Mouse (Mus musculus) frontal cortex, postnatal 14 days (tissue): ENCODE measurements around the gene Mzt1.
"Not testable (repeated sequence)": the region's sequence is repeated elsewhere in the genome, so short reads cannot be mapped to it uniquely, and the experiment has no call there.

ENCODE experiments used
- DNase-seq, 2 experiments: peaks; one replicate each; pipeline ENCODE4 v3.0.0; 2022; ENCODE audit warnings: low spot score in 2 of 2

Gene Mzt1

DNA sequence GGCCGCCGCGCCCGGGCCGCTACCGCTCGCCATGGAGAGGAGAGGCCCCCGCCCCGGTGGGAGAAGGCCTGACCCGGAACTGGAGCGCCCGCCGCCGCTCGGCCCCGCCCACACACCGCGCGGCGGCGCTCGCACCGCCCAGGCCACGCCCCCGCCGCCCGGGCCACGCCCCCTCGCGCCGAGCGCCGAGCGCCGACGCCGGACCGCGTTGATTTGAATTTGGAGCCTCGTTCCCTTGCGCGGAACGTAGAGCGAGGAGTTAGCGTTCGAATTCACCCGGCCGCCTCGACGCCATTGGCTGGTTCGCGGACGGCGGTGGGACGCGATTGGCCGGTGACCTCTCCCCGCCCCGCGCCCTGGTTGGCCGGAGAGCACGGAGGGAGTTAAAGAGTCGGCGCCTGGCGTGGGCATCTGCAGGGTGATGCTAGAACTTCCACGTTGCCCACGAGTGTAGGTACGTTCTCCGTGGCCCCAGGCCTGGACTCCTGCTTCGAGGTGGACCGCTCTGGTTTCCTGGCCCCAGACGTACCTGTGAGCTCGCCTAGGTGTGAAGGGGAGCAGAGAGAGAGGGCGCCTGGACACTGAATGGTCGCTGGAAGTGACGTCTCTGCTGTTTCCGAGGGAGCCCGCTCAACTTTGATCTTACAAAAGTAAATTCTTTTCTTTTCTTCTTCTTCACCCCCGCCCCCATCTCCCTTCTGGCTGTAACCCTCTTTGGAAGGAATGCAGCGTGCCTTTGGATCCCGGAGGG is at the start of gene Mzt1, which contains the start of gene Bora:
Gene Mzt1 (minus strand): TSS at position 104 of the 751 bp plus-strand sequence.
Gene Bora (plus strand): TSS at position 192 of the 751 bp plus-strand sequence.
- DNase-seq, result peak; percentile 88 to 90

DNA sequence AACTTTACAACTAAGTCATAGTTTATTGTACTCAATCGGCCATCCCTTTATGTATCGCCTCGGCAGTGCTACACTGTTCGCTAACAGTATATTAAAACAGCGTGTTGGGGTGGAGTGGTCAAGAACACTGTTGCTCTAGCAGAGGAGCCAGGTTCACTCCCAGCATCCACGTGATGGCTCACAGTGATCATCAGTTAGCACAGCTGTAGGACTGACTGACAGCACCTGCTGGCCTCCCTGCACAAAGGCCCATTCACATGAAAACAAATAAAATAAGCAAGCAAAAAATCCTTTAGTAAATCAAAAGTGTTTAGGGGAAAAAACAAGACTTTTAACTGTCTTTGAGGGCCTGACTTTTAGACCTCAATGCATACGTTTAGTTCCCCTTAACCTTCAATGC is 43.0 kb upstream of the Mzt1 start:
- no peak for DNase-seq

DNA sequence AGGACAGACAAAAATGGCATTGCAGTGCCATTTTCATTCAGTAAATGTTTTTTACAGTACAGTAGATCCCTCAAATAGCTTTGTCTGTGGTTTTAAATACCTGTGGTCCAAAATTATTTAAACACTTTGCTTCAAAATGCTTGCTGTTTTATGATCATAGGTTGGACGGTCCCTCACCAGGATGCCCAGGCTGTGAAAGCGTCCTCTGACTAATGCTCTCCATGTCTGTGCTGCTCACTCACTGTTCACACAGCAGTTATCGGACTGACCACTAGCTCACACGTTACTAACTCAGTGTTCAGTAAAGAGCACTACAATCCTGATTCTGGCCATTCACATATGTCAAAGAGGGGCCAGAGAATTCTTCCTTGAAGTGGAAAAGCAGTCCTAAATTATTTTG is 25.2 kb upstream of the Mzt1 start:
- DNase-seq, result no peak

DNA sequence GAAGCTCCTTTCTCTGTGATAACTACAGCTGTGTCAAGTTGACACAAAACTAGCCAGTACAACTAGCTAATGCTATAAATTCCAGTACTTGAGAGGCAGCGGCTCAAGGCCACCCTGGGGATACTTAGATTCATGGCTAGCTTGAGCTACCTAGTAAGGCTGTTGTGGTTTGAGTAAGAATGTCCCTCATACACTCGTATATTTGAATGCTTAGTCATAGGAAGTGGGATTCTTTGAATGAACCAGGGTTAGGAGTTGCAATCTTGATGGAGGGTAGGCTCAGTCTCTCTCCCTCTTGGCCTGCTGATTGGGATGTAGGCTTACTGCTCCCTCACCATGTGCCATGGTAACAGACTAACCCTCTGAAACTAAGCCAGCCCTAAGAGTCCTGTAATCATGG is 17.2 kb upstream of the Mzt1 start:
- no peak for DNase-seq

DNA sequence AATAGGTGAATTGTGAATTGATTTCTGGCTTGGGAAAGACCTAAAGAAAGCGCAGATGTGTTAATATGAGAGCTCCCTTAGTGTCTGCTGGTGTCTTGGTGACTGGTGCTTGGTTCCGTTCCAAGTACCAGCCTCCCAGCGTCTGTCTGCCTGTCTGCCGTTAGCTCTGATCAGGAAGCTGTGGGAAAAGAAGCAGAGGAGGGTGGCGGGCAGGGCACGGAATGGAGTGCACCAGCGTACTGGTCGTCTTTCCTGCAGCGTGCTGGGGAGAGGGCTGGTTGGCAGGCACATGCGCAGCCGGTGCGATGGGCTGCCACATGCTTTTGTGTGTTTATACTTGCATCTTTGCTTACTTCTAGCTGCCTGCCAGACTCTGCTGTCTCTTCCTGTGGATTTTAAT is 14.7 kb upstream of the Mzt1 start:
- DNase-seq, result no peak

DNA sequence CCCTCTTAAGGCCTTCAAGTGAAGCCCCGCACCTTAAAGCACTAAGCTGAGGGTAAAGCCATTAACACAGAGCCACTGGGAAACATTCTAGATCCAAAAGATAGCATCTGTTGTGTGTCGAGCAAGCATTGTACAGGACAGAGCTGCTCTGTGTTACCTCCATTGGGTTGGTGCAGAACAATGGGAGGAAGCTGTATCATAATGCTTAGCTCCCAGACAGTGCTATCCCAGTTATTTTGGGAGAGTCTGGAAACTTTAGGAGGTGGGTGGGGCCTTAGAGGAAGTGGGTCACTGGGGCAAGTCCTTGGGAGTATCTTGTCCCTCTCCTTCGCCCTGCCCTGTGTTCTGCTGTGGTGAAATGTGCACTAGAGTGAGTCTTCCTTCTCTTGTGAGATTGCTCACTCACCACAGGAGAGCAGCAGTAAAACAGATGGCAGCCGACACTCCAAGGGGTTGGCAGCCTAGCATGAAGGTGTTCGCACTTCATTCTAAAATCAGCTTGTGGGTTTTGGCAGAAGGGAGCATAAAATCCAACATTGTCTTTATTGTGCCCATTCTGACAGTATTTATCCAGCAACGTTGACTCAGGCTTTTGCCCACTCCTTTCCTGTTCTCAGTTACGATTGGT is 13.1 kb upstream of the Mzt1 start:
- no peak for DNase-seq

DNA sequence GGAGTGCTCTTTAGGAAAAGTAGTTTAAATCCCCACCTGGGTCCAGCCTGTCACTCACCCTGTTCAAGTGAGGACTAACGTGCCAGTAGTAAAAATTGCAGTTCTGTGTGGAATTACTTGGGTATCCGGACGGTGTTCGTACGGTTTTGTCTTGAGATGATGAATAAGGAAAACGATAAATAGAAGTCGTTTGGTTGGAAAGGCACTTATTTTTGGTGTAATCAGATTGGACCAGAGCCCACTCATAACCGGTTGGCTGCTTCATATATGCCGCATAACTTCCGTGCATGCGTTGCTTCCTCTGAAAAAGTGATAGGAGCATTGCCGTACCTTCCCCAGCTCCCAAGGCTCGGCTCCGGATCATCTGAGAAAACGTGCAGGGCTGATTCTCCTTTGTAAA is 848 bp upstream of the Mzt1 start:
- no peak for DNase-seq

DNA sequence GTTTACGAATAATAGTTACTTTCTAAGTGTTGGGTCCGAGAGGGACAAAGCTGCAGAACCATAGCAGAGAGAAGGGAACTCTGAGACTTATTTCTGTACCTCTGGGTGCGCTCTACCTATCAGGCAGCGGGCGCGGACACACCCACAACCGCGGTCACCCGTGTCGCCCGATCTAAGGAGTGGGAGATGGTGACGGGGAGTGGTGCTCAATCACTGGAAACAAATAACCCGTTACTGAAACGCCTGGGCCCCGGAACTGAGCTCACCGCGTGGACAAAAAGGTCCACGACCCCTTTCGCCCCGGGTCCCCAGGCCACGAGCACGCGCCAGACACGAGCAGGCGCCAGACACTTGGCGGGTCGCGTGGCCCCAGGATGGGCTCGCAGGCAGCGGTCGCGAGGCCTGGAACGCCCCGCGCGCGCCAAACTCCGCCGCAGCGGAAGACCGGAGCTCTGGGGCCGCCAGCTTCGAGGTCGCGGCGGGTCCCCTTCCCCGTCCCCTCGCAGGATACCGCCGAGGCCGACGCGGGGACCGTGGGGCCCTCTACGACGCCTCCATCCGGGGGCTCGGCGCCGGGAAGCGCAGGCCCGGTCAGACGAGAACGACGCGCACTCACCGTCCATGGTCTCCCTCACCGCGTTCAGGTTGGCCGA is 430 bp downstream of the Mzt1 start:
- no peak for DNase-seq

DNA sequence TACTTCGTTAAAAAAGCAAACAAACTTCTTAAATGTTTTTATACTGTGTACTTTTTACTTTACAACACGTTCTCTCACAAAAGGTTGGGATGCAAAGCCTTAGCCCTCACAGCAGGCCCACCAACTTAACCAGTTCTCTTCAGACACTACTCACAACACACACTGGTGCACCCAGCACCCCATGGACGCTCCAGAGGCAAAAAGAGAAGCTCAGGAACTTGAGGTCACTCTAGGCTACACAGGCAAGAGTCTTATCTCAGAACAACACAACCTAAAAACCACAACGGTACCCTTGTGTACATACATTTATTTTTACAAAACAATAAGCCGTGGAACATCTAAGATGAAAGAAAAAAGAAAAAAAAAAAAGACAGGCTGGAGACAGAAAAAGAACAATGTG is 1.2 kb downstream of the Mzt1 start:
- DNase-seq, result no peak

DNA sequence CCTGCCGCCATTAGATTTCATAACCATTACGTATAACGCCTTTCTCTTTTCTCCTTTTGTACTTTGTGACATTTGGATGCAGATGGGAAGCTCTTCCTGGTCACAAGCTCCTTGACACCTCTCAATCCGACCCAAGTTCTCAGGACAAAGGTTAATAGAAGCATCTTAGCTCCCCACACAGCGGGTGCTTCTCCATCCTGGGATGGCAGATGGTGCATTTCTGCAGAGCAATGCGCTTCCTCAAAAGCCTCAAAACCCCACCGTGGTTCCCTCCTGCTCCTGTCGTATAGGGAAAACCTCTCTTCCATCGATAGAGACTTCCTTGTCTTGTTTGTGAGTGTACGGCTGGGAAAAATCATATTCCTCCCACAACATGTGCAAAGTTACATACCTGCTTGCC is 1.8 kb downstream of the Mzt1 start:
- DNase-seq, result no peak

DNA sequence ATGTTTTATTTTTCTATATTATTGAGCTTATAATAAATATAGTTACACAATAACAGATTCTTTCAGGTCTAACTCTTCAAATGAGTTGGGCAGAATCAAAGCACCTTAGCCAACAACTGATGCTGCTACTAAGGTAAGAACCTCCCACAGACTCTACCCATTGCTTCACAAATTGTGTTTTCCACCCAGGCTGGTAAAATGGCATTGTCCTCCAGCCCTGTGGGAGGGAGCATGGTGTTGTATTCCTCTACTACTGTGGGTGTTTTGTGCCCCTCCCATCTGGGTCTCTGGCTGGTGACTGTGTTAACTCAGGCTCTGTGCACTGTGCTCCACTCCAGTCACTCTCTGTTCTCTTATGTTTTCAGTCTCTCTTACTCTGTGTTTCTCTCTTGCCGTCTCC is 2.4 kb downstream of the Mzt1 start:
- DNase-seq, result no peak

DNA sequence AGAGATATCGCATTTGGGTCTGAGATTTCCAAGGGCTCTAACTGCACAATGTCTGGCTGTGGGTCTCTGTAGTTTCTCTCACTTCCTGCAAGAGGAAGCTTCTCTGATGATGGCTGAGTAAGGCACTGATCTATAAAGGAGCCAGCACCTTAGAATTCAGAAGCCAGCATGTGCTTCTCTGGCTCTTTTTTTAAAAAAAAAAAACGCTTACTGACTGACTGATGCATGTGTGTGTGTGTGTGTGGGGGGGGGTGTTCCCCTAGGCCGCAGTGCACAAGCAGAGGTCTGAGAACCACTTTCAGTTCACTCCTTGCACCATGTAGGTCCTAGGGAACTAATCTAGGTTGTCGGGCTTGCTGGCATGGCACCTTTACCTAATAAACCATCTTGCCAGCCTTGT is 4.5 kb downstream of the Mzt1 start:
- no peak for DNase-seq

DNA sequence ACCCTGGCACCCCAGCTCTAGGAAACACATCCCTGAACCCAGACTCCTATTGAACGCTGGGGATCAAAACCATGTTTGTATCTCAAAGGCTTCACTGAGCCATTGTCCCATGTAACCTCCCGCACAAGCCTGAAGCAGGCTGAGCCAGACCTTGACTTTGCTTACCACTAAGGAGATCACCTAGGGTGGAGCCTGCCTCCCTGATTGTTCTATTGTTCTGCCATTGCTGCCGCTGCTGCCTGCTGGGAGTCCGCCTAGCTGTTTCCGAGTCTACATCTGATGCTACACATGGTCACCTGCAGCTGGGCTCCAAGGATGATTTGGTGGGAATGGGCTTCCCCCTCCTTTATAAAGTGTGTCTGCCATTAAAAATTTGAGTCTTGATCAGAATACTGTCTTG is 6.6 kb downstream of the Mzt1 start:
- not testable (repeated sequence) for DNase-seq

DNA sequence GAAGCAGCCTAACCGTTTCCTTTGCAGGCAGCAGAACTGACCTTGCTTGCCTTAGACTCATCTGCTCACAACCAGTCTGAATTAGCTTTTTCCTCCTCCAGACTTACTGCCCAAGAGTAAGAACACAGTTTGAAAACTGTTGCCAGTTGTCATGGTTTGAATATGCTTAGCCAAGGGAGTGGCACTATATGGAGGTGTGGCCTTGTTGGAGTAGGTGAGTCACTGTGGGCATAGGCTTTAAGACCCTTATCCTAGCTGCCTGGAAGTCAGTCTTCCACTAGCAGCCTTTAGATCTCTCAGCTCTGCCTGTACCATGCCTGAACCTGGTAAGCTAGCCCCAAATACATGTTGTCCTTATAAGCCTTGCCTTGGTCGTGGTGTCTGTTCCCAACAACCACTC is 8.2 kb downstream of the Mzt1 start:
- no peak for DNase-seq

DNA sequence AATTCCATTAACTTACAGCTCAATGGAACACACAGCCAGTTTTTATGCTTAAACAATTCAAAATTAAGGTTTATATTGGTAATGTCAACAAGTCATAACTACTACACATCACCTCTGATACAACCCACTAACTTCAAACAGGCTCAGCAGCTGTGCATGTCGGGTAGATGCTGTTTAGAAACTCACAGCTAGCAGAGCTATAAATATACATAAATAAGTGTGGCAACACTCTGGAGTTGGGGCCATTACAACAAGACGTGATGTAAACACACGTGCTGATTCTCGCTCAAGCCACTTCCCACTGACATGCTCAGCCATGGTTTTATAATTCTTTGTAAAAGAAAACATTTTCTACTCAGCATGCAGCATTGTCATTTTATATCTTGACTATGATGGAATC is 9.9 kb downstream of the Mzt1 start:
- no peak for DNase-seq

DNA sequence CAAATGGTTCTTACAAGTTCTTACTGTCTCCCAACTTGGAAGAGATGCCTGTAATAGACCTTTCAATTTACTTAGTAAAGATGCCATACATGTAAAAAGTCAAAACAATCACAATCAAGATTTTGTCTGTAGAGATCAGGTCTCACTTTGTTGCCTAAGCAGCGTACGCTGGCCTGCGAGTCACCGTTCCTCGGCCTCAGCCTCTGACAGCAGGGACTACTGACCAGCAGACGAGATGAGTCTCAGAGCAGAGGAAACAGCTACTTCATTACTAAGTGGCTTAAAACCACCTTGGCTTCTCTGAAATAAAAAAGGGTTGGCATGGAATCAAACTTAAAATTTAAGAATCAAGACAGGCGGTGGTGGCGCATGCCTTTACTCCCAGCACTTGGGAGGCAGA is 11.1 kb downstream of the Mzt1 start:
- DNase-seq, result not testable (repeated sequence)

DNA sequence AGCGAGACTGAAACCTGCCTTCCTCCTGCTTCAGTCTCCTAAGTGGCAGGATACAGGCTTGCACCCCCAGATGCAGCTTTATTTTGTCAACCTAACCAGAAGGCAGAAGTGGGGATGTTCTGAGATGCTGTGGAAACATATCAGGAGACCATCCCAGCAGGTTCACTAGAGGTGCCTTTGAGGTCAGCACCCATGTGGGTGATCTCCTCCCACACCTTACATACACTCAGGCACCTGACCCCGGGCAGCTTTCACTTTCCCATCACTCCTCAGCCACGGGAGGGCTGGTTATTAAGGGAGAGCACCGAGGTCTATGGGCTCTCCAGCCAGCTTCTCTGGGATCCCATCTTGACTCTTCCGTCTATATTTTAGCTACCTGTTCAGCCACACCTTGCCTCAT is 13.3 kb downstream of the Mzt1 start:
- no peak for DNase-seq

DNA sequence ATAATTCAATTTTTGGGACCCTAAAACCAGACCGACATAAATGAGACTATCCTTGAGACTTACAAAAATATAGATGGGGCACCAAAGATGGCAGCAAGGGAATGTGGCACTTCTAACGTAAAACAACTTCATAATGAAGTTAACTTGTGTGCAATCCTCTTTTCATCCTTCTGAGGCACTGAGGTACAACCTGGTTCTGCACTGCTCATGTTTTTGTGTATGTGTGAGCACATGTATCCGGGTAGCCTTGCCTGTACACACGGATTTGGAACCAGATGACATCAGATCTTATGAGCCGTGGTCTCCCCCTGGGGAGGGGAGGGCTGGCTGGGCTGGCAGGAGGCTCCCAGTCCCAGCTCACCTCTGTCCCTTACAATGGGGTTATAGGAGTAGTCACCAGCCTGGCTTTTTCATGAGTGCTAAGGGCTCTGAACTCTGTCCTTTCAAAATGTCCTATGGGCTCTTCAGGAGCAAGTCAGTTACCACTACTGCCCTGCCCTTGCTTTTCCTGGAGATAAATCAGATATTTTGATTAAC is 14.5 kb downstream of the Mzt1 start:
- no peak for DNase-seq

DNA sequence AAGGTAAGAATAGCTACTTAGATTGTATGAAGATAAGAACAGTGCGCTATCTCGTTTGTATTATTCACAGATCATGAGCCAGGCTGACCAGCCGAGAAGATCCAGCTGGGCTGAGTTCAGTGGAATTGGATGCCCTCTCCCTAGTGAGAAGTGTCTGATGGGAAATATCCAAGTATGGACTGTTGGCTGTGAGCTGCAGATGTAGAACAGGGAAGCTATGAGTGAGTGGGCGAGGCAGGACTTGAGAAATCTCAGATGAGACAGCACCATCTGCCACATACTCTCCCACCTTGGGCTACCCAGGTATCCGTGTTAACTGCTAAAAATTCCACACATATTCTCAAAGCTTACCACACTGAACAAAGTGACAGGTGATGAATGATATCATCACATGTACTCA is 15.9 kb downstream of the Mzt1 start:
- no peak for DNase-seq

DNA sequence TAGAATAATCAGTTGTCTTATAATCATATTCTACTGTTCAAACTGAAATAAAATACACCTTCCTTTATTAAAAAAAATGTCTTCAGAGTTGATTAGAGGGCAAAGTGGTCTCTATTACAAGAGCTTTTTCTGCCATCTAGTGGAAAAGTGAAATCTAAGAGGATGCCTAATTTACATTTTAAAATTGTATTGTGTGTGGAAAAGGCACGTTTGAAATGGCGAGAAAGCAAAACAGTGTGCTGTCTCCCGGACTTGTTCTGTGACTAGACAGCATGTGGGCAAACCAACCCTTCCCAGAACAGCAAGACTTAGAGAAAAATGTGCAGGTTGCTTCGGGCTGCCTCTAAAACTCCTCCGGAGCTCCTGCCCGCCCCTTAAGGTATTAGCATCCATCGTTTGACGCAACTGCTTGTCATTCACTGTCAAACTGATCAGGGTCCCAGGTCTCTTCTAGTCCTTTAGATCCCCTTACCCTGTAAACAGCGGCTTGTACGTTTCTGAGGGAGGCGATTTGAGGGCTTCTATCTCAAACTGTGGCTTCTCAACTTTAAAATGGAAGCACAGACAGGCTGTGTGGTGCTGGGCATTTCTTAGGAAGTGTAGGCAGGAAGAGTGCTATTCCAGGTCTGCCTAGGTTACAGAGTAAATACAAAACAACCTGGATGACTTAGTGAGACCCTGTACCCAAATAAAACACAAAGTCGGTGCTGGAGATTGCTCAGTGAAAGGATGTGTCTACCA is 23.4 kb downstream of the Mzt1 start:
- DNase-seq, result no peak

DNA sequence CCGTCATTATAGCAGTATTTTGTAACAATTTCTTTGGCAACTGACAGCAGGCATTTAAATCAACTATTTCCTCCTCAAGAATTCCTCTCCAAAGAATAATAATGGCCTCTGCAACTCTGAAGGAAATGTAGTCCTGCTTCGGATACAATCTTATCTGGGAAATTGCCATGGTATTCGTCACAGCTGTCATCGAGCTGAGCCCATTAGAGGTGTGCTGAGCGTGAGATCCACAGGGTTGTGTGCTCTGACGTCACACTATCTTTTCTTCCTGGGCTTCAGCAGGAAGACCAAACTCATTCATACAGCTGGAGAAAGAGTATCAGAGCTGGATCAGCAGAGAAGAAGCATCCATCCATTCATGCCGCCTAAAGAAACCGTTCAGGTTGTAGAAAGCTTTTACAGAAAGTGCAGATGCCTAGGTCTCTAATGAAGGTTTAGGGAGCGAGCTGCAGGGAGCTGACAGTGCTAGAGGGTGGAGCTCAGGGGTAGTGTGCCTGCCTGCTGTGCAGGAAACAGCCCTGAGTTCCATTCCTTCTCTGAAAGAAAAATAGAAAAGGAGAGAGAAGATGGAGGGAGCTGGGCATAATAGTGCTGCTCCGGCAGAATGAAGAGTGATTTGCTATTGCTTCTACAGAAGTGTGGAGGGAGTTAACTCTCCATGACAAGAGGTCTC is 26.7 kb downstream of the Mzt1 start:
- DNase-seq, result no peak

DNA sequence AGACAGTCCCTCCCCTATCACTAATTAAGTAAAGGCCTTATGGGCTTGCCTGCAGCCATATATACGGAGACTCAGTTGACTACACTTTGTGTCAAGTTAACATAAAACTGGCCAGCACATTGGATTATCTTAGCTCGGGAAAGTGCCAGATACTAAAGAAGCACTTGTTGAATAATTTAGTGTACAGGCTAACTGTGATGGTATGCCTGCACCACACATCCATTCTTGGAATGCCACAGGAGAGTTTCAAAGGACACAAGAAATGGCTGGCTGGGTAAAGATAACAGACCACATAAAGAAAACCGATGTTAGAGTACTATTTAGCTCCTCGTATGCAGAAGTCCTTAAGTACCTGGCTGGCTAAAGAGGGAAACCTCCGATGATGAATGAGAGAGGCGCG is 27.2 kb downstream of the Mzt1 start:
- no peak for DNase-seq
